Mouse (Mus musculus) lung, adult 2 months (tissue): ENCODE measurements around the gene Rnaseh1.

Experiments
- CTCF ChIP-seq: fragments of 200-500 bp; IDR thresholded peaks from 2 replicates; pipeline ENCODE4 v1.5.1; 2011; ENCODE audit warnings: mild to moderate bottlenecking, low read length, control low read depth; ENCODE audit not compliant: insufficient read depth
- POLR2A ChIP-seq: fragments of 200-500 bp; IDR thresholded peaks from 2 replicates; pipeline ENCODE4 v1.6.1; 2011; ENCODE audit warnings: low read depth, mild to moderate bottlenecking, control low read depth, low read length, borderline replicate concordance; ENCODE audit errors: extremely low read depth

DNA sequence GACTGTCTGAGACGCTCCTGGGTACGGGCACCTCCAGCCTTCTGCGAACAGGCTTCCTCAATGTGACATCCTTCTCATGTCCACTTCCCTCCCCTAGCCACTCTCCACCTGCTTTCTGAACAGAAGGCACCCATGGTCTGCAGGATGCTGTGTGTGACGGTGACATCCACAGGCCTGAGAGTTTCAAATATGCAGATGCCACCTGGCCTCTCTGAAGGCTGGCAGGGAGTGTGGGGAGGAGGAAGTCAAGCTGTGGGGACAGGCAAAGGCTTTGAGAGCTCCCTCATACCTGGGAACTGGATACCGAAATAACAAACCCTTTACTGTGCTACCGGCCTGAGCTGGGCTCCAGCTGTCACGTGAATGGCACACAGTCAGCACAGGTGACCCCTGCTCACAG lies 45.4 kb downstream of the Rnaseh1 start:
- TF ChIP-seq POLR2A (no peak), CTCF (no peak)
